Mouse (Mus musculus) intestine, postnatal 0 days (tissue): Measurements from ENCODE around the gene Ptpn6. TPM values are rescaled to one million over a fixed set of nuclear protein-coding genes. Genes with fewer than 3 reads are reported as not detected.

Source experiments
- ATAC-seq: fragments of 200-750 bp; cut with Nextera tagmentation; 2 replicates; pipeline ENCODE4 v1.8.0; 2017; ENCODE audit warnings: mild to moderate bottlenecking, moderate TSS enrichment, moderate library complexity
- H3K27ac ChIP-seq: fragments of 300-500 bp; sonication (generic); 2 replicates; pipeline ENCODE4 v1.5.1; 2014; ENCODE audit warnings: mild to moderate bottlenecking, low read depth, low read length, moderate library complexity
- H3K27me3 ChIP-seq: fragments of 300-500 bp; sonication (generic); replicated peaks from 2 replicates; pipeline ENCODE4 v1.6.1; 2014; ENCODE audit warnings: low read length, mixed read lengths; ENCODE audit not compliant: control insufficient read depth, insufficient read depth
- H3K36me3 ChIP-seq: fragments of 300-500 bp; sonication (generic); 2 replicates; pipeline ENCODE4 v1.6.1; 2014; ENCODE audit warnings: mild to moderate bottlenecking, moderate library complexity; ENCODE audit not compliant: control insufficient read depth, insufficient read depth
- H3K4me1 ChIP-seq: fragments of 300-500 bp; sonication (generic); replicated peaks from 2 replicates; pipeline ENCODE4 v1.6.1; 2014; ENCODE audit warnings: antibody characterized with exemption, low read length, mixed read lengths; ENCODE audit not compliant: control insufficient read depth, insufficient read depth
- H3K4me2 ChIP-seq: fragments of 300-500 bp; sonication (generic); replicated peaks from 2 replicates; pipeline ENCODE4 v1.6.1; 2014; ENCODE audit warnings: low read depth, mild to moderate bottlenecking, moderate library complexity
- H3K4me3 ChIP-seq: fragments of 300-500 bp; sonication (generic); 2 replicates; pipeline ENCODE4 v1.5.1; 2014; ENCODE audit warnings: low read depth, low read length
- H3K9ac ChIP-seq: fragments of 300-500 bp; sonication (generic); 2 replicates; pipeline ENCODE4 v1.6.1; 2014; ENCODE audit warnings: mild to moderate bottlenecking, low read depth, low read length
- H3K9me3 ChIP-seq: fragments of 300-500 bp; sonication (generic); 2 replicates; pipeline ENCODE4 v1.6.1; 2016; ENCODE audit warnings: mixed run types; ENCODE audit not compliant: control insufficient read depth
- CTCF ChIP-seq: sonication (generic); IDR thresholded peaks from 2 replicates; pipeline ENCODE4 v1.5.1; 2016; ENCODE audit warnings: low read depth, mild to moderate bottlenecking, control low read depth, antibody characterized with exemption, moderate library complexity
- WGBS: fragments of 180-500 bp; shearing (Covaris S2); extraction: QIAGEN DNeasy Blood & Tissue Kit; methylation state at CpG from one replicate; pipeline ENCODE4 v1.1.7; 2014; 5-methylcytosine and 5-hydroxymethylcytosine counted together
- polyA plus RNA-seq: library from polyadenylated mRNA; unstranded; fragments of >200 nt; fragmentation: Nextera tagmentation; extraction: Ambion mirVana; gene quantifications from 2 replicates; pipeline ENCODE4 v1.2.1, GENCODE M21; 2015

Ptpn6 gene
- polyA plus RNA-seq, 1 experiment from 2014 or later = 17.4 TPM

GRCm38 (mm10) chr6:124746654-124747632, 8.4 kb upstream of the Ptpn6 start:
- WGBS = 87% methylated on average over 7 of the region's 7 CpGs
- H3K4me1 ChIP-seq = 0 out of 2 replicates have a peak, but pooled peaks cover 4% of the 10 kb centered on the region
- no peak overlapping the region for H3K9ac ChIP-seq
- H3K27ac ChIP-seq = no peak overlapping the region
- no peaks in the 10 kb centered on the region for H3K9me3 ChIP-seq
- ATAC-seq = no peak
- H3K4me2 ChIP-seq = peak overlapping the region; percentile 98; the same call in 1 of the 2 replicates
- H3K4me3 ChIP-seq = peak overlapping the region; percentile 55; the same call in 1 of the 2 replicates
- H3K36me3 ChIP-seq = peaks cover 45% of the 10 kb centered on the region
- no peak for TF ChIP-seq CTCF
- no peaks in the 10 kb centered on the region for H3K27me3 ChIP-seq

- Histone ChIP-seq H3K4me2 (peak overlapping the region; percentile 98), H3K27ac (peak overlapping the region; percentile 93; the same call in 1 of the 2 replicates), H3K4me1 (0 out of 2 replicates have a peak, but pooled peaks cover 4% of the 10 kb centered on the region), H3K27me3 (no peaks in the 10 kb centered on the region), H3K4me3 (peak overlapping the region; percentile 55), H3K9me3 (no peaks in the 10 kb centered on the region), H3K9ac (peak overlapping the region; percentile 82), H3K36me3 (peaks cover 45% of the 10 kb centered on the region)
- no peak for ATAC-seq
- TF ChIP-seq CTCF = no peak
- 20% methylated on average over 8 of the region's 8 CpGs for WGBS
Measured at GRCm38 (mm10) chr6:124746296-124746605, 7.7 kb upstream of the Ptpn6 start.

GRCm38 (mm10) chr6:124745490-124746295, 7.2 kb upstream of the Ptpn6 start:
- peak overlapping the region; percentile 55 for H3K4me3 ChIP-seq
- WGBS = under 1% methylated on average over 81 of the region's 85 CpGs
- peak; percentile 82 for ATAC-seq
- peaks cover 45% of the 10 kb centered on the region for H3K36me3 ChIP-seq
- no peaks in the 10 kb centered on the region for H3K9me3 ChIP-seq
- peak overlapping the region; percentile 82 for H3K9ac ChIP-seq
- no peaks in the 10 kb centered on the region for H3K27me3 ChIP-seq
- H3K27ac ChIP-seq = peak overlapping the region; percentile 93
- H3K4me2 ChIP-seq = peak overlapping the region; percentile 98
- H3K4me1 ChIP-seq = 0 out of 2 replicates have a peak, but pooled peaks cover 4% of the 10 kb centered on the region
- peak; percentile 92 for TF ChIP-seq CTCF

GRCm38 (mm10) chr6:124744755-124745321, 6.3 kb upstream of the Ptpn6 start:
- Histone ChIP-seq H3K4me1 (0 out of 2 replicates have a peak, but pooled peaks cover 5% of the 10 kb centered on the region), H3K36me3 (peaks cover 45% of the 10 kb centered on the region), H3K9me3 (no peaks in the 10 kb centered on the region), H3K4me3 (peak overlapping the region; percentile 55; the same call in 1 of the 2 replicates), H3K27me3 (no peaks in the 10 kb centered on the region), H3K27ac (no peak overlapping the region), H3K9ac (0 out of 2 replicates have a peak overlapping the region, but pooled peaks have one; percentile 82), H3K4me2 (peak overlapping the region; percentile 98)
- no peak for ATAC-seq
- 70% methylated on average over 26 of the region's 26 CpGs for WGBS
- no peak for TF ChIP-seq CTCF

GRCm38 (mm10) chr6:124743647-124744046, 5.1 kb upstream of the Ptpn6 start:
- no peak overlapping the region for H3K9ac ChIP-seq
- TF ChIP-seq CTCF = no peak
- H3K36me3 ChIP-seq = peaks cover 35% of the 10 kb centered on the region
- H3K27me3 ChIP-seq = no peaks in the 10 kb centered on the region
- H3K4me3 ChIP-seq = no peak overlapping the region
- 0 out of 2 replicates have a peak, but pooled peaks cover 9% of the 10 kb centered on the region for H3K4me1 ChIP-seq
- no peak overlapping the region for H3K4me2 ChIP-seq
- H3K9me3 ChIP-seq = no peaks in the 10 kb centered on the region
- WGBS = 88% methylated on average over 8 of the region's 8 CpGs
- ATAC-seq = no peak
- H3K27ac ChIP-seq = no peak overlapping the region
